Mouse (Mus musculus): ENCODE measurements around the gene Cacng7. TPM values are rescaled to one million over a fixed set of nuclear protein-coding genes. Genes with fewer than 3 reads are reported as not detected.

Cacng7 gene
- polyA plus RNA-seq, 1 experiment from 2014 or later: 2.2 TPM

DNA sequence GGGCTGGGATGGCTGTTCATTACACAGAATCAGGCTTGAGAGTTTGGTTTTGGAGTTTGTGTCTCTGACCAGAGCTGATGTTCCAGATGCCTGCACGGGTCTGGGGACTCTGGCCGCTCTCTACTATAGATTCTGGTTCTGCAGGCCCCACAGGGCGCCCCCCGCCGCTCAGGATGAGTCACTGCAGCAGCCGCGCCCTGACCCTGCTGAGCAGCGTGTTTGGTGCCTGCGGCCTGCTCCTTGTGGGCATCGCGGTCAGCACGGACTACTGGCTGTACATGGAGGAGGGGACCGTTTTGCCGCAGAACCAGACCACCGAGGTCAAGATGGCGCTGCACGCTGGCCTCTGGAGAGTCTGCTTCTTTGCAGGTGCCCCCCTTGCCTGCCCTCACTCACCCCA is 3.7 kb downstream of the Cacng7 start:
- Histone ChIP-seq H3K36me3 (replicated peaks) (peaks cover 48% of the 10 kb centered on the region), H3K4me1 (peaks cover 25% of the 10 kb centered on the region), H3K27ac (no peak overlapping the region), H3K9me3 (no peaks in the 10 kb centered on the region; the same call in 1 of the 2 replicates), H3K4me3 (no peak overlapping the region), H3K27me3 (ENCODE audit: poor library complexity, severe bottlenecking) (0 out of 2 replicates have a peak, but pooled peaks cover 5% of the 10 kb centered on the region)
- DNase-seq (ENCODE audit: extremely low spot score, low spot score): no peak
- WGBS: 67% methylated on average over 17 of the region's 17 CpGs

DNA sequence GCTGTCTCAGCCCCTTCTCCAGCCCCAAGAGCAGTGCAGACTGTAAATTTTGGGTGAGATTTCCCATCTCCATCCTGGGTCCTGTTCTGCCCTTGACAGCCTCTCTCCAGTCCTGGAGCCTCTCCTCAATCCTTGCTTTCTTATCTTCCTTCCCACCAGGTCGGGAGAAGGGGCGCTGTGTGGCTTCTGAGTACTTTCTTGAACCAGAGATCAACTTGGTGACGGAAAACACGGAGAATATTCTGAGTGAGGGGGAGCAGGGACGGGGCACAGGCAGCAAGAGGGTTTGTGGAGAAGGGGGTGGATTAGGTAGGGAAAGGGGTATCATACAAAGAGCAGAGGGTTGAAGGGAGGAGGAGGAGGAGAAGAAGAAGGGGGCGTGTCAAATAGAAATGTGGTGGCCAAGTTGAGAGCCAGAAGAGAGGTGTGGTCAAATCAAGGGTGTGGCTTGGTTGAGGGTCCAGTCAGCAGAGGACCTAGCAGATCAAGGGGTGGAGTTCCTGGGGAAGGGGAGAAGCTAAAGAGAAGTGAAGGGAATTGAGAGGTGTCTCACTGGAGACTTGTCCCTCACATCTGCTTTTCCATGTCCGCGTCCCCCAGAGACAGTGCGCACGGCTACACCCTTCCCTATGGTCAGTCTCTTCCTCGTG is 5.7 kb downstream of the Cacng7 start:
- Histone ChIP-seq H3K27ac (no peak overlapping the region), H3K36me3 (replicated peaks) (peaks cover 67% of the 10 kb centered on the region), H3K4me3 (no peak overlapping the region), H3K27me3 (ENCODE audit: poor library complexity, severe bottlenecking) (no peaks in the 10 kb centered on the region), H3K4me1 (peaks cover 10% of the 10 kb centered on the region), H3K9me3 (no peaks in the 10 kb centered on the region; the same call in 1 of the 2 replicates)
- DNase-seq (ENCODE audit: extremely low spot score, low spot score): no peak
- WGBS: 89% methylated on average over 11 of the region's 11 CpGs

DNA sequence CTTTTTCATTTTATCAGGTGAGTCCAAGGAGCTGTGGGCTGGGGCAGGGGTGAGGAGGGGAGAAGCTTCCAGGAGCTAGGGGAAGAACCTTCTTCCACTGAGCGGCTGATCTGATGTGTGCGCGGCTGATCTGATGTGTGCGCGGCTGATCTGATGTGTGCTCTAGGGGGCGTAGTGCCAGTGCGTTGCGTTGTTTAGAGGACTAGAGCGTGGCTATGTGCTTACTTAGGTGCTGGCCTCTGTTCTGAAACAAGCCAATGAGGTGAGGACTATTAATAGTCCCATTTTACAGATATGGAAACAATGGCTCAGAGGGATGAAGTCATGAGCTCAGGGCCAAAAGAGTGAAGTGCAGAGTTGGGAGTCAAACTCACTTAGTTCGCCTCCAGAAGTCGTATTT is 6.3 kb downstream of the Cacng7 start:
- H3K9me3 ChIP-seq: no peaks in the 10 kb centered on the region; the same call in 1 of the 2 replicates
- H3K27ac ChIP-seq: no peak overlapping the region
- DNase-seq (ENCODE audit: extremely low spot score, low spot score): no peak
- no peak overlapping the region for H3K4me3 ChIP-seq
- H3K4me1 ChIP-seq: peaks cover 4% of the 10 kb centered on the region
- 91% methylated on average over 11 of the region's 11 CpGs for WGBS
- peaks cover 72% of the 10 kb centered on the region for H3K36me3 ChIP-seq (replicated peaks)
- no peaks in the 10 kb centered on the region for H3K27me3 ChIP-seq (ENCODE audit: poor library complexity, severe bottlenecking)

DNA sequence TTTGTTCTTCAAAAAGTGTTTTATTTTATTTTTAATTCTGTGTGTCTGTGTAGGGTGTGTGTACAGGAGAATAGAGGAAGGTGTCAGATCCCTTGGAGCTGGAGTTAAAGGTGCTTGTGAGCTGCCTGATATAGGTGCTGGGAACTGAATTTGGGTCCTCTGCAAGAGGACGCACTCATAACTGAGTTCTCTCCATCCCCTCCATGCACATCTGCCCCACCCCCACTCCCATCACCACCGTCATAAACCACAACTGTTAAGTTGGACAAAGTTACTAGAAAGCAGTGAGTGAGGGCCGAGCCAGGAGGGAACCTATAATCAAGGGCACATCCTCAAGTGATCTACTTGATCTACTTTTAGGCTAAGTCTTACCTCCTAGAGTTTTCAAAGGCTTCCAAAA is 11.1 kb downstream of the Cacng7 start:
- 97% methylated on average over 3 of the region's 3 CpGs for WGBS
- Histone ChIP-seq H3K4me1 (peaks cover 15% of the 10 kb centered on the region), H3K27ac (no peak overlapping the region), H3K4me3 (no peak overlapping the region), H3K27me3 (ENCODE audit: poor library complexity, severe bottlenecking) (0 out of 2 replicates have a peak, but pooled peaks cover 8% of the 10 kb centered on the region), H3K9me3 (no peaks in the 10 kb centered on the region), H3K36me3 (replicated peaks) (peaks cover 92% of the 10 kb centered on the region)
- no peak for DNase-seq (ENCODE audit: extremely low spot score, low spot score)

DNA sequence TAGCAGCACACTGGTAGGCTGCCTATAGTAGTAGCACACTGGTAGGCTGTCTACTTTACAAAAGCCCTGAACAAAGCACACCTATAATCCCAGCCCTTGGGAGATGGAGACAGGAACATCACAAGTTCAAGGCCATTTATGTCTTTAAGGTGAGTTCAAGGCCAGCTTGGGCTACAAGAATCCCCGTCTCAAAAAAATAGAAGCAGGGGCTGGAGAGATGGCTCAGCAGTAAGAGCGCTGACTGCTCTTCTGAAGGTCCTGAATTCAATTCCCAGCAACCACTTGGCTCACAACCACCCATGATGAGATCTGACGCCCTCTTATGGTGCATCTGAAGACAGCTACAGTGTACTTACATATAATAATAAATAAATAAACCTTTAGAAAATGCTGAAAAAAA is 12.5 kb downstream of the Cacng7 start:
- WGBS: 95% methylated on average over 3 of the region's 3 CpGs
- no peaks in the 10 kb centered on the region for H3K9me3 ChIP-seq
- peaks cover 15% of the 10 kb centered on the region; the same call in 1 of the 2 replicates for H3K27me3 ChIP-seq (ENCODE audit: poor library complexity, severe bottlenecking)
- DNase-seq (ENCODE audit: extremely low spot score, low spot score): no peak
- no peak overlapping the region for H3K27ac ChIP-seq
- H3K4me3 ChIP-seq: no peak overlapping the region
- peaks cover 95% of the 10 kb centered on the region for H3K36me3 ChIP-seq (replicated peaks)
- H3K4me1 ChIP-seq: peaks cover 15% of the 10 kb centered on the region

DNA sequence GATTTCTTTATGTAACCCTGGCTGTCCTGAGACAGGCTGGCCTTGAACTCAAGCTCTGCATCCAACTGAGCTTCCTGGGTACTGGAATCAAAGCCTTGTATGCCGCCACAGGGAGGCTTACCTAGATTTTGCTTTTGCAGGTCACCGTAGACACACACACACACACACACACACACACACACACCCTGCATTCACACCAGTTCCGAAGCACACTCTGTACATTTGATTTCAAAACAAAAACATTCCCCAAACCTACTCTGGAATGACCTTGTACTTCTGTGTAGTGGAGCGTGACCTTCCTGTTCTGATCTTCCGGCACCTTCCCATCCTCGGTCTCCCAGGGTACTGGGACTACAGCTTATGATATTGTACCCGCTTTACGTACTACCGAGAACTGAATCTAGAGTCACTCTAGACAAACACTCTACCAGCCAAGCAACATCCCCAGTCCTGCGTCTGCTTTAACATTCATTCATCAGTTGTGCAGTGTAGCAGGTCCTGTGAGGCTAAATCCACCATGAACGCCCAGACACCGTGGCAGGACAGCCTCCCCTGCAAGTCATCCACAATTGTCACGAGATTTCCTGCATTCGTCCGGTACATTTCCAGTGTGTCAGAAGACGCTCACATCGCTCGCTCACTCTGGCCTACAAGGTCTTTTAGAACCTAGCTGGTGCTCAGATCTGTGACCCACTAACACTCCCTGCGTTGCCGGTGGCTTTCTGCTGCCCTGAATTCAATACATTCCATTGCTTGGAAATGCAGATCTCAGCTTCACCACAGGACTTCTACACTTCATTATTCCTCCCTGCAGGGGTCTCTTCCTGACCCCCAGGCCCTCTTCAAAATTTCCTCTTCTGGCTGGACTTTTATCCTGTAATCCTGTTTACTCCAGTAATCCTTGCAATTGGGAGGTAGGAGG is 14.9 kb downstream of the Cacng7 start:
- WGBS: 30% methylated on average over 20 of the region's 20 CpGs
- no peaks in the 10 kb centered on the region for H3K9me3 ChIP-seq
- no peak for DNase-seq (ENCODE audit: extremely low spot score, low spot score)
- H3K4me3 ChIP-seq: no peak overlapping the region
- peaks cover 15% of the 10 kb centered on the region for H3K4me1 ChIP-seq
- H3K27me3 ChIP-seq (ENCODE audit: poor library complexity, severe bottlenecking): peaks cover 15% of the 10 kb centered on the region; the same call in 1 of the 2 replicates
- H3K36me3 ChIP-seq (replicated peaks): peaks cover 92% of the 10 kb centered on the region
- 0 out of 2 replicates have a peak overlapping the region, but pooled peaks have one; percentile 25 for H3K27ac ChIP-seq

DNA sequence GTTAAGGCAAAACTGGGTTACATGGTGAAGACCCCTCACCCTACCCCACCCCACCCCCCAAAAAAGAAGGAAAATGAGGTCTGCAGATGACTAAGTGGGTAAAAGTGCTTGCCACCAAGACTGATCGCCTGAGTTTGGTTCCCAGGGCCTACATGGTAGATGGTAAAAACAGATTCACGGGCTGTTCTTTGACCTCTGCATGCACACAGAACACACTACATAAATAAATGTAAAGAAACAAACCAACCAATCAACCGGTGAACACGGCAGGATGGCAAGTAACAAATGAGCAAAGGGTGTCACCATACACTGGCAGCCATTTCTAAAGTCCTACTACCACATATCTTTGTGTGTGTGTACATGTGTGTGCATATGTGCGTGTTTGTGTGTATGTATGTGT is 15.6 kb downstream of the Cacng7 start:
- WGBS: 56% methylated on average over 5 of the region's 5 CpGs
- Histone ChIP-seq H3K27ac (no peak overlapping the region), H3K4me1 (peaks cover 15% of the 10 kb centered on the region), H3K4me3 (no peak overlapping the region), H3K27me3 (ENCODE audit: poor library complexity, severe bottlenecking) (peaks cover 15% of the 10 kb centered on the region; the same call in 1 of the 2 replicates), H3K36me3 (replicated peaks) (peaks cover 90% of the 10 kb centered on the region), H3K9me3 (no peaks in the 10 kb centered on the region)
- no peak for DNase-seq (ENCODE audit: extremely low spot score, low spot score)

DNA sequence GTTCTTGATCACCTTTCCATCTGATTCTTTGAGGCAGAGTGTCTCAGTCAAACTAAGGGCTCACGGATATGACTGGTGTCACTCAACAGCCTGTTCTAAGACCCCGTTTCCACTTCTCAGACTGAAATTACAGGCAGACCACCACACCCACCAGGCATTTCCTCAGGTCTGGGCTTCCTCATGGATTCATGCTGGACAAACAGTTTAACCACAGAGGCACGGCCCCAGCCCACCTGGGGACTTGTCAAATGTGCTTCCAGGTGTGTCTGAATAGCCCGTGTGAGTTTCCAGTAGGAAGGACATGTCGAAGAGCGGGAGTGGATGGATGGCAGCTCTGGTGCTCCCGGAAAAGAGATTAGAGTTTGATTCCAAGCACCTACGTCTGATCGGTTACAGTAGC is 17.0 kb downstream of the Cacng7 start:
- Histone ChIP-seq H3K4me1 (peaks cover 15% of the 10 kb centered on the region), H3K9me3 (no peaks in the 10 kb centered on the region), H3K36me3 (replicated peaks) (peaks cover 84% of the 10 kb centered on the region), H3K4me3 (no peak overlapping the region), H3K27ac (no peak overlapping the region), H3K27me3 (ENCODE audit: poor library complexity, severe bottlenecking) (peaks cover 15% of the 10 kb centered on the region; the same call in 1 of the 2 replicates)
- 92% methylated on average over 9 of the region's 9 CpGs for WGBS
- DNase-seq (ENCODE audit: extremely low spot score, low spot score): no peak

DNA sequence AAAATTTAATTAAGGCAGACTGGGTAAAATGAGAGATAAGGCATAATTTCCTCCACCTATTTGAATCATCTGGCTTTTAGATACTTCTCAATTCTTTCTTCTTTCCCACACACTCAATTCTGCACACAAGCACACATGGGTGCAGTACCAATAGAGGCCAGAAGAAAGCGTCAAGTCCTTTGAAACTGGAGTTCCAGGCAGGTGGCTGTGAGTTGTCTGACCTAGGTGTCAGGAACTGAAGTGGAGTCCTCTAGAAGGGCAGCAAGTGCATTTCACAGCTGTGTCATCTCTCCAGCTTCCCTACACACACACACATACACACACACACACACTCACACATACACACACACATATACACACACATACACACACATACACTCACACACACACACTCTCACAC is 18.8 kb downstream of the Cacng7 start:
- H3K27ac ChIP-seq: no peak overlapping the region
- DNase-seq (ENCODE audit: extremely low spot score, low spot score): no peak
- peaks cover 15% of the 10 kb centered on the region for H3K4me1 ChIP-seq
- peaks cover 85% of the 10 kb centered on the region for H3K36me3 ChIP-seq (replicated peaks)
- H3K27me3 ChIP-seq (ENCODE audit: poor library complexity, severe bottlenecking): peaks cover 7% of the 10 kb centered on the region; the same call in 1 of the 2 replicates
- H3K9me3 ChIP-seq: no peaks in the 10 kb centered on the region
- H3K4me3 ChIP-seq: no peak overlapping the region
- 90% methylated on average over 1 of the region's 1 CpGs for WGBS

DNA sequence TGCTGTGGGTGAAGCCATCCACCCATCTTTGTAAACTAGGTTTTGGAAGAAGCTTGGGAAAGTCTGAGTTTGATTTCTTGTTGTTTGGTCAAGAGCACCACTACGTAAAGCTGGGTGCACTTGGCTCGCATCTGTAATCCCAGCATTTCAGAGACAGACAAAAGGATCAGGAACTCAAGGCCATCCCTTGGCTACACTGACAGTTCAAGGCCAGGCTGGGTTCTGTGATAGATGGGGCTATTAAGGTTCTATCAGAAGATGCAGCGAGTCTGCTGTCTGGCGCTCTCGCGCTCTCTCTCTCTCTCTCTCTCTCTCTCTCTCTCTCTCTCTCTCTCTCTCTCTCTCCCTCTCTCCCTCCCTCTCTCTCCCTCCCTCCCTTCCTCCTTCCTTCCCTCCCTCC is 22.1 kb downstream of the Cacng7 start:
- 93% methylated on average over 6 of the region's 6 CpGs for WGBS
- H3K27me3 ChIP-seq (ENCODE audit: poor library complexity, severe bottlenecking): no peaks in the 10 kb centered on the region
- H3K36me3 ChIP-seq (replicated peaks): peaks cover 79% of the 10 kb centered on the region
- DNase-seq (ENCODE audit: extremely low spot score, low spot score): no peak
- H3K4me3 ChIP-seq: no peak overlapping the region
- no peak overlapping the region for H3K27ac ChIP-seq
- no peaks in the 10 kb centered on the region for H3K4me1 ChIP-seq
- H3K9me3 ChIP-seq: no peaks in the 10 kb centered on the region

DNA sequence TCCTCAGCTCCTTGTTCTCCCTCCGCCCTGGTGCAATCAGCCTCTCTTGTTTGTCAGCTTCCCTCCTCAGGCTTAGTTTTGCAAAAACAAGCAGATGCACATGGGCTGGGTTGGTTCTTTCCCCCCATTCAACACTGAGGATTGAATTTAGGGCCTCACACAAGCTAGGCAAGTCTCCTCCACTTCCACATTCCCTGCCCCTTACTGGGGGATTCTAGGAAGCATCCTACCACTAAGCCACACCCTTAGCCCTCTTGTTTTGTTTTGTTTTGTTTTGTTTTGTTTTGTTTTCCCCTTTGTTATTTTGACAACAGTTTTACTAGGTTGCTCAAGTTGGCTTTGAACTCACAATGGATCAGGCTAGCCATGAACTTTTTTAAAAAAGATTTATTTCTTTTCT is 27.9 kb downstream of the Cacng7 start:
- Histone ChIP-seq H3K27ac (no peak overlapping the region), H3K27me3 (ENCODE audit: poor library complexity, severe bottlenecking) (peaks cover 11% of the 10 kb centered on the region), H3K36me3 (replicated peaks) (peaks cover 83% of the 10 kb centered on the region), H3K4me3 (no peak overlapping the region), H3K4me1 (peaks cover 3% of the 10 kb centered on the region), H3K9me3 (no peaks in the 10 kb centered on the region)
- DNase-seq (ENCODE audit: extremely low spot score, low spot score): no peak
- 89% methylated on average over 1 of the region's 1 CpGs for WGBS

DNA sequence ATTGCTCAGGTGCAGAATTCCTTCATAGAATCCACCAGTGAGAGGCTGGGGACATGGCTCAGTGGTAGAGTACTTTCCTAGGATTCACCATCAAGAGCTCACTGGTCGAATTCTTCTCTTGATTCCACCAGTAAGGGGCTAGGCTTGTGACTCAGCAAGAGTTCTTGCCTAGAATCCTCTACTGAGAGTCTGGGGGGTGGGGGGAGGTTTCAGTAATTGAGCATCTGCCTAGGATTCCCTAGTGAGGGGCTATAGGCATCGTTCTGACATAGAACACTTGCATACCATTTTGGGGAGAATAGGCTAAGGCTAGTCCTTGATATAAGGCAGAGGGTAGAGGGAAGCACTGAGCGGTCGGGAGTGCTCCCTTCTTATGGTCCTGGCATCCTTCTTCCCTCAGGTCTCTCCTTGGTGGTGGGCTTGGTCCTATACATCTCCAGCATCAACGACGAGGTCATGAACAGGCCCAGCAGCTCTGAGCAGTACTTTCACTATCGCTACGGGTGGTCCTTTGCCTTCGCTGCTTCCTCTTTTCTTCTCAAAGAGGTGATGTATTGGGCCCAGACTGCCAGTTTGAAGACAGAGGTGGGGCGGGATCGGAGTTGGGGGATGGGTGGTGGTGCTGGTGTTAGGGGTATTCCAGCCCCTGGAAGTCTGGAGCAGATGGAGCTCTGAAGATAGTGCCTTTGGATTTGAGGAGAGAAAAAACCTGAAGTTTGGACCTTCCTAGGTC is 33.0 kb downstream of the Cacng7 start:
- no peak for DNase-seq (ENCODE audit: extremely low spot score, low spot score)
- peaks cover 40% of the 10 kb centered on the region for H3K27me3 ChIP-seq (ENCODE audit: poor library complexity, severe bottlenecking)
- no peak overlapping the region for H3K4me3 ChIP-seq
- no peak overlapping the region for H3K27ac ChIP-seq
- no peaks in the 10 kb centered on the region for H3K9me3 ChIP-seq
- H3K36me3 ChIP-seq (replicated peaks): peaks cover 55% of the 10 kb centered on the region
- peaks cover 26% of the 10 kb centered on the region for H3K4me1 ChIP-seq
- WGBS: 36% methylated on average over 11 of the region's 11 CpGs

Measured in forebrain, embryonic 10.5 days (tissue).